In genomic region chr8:80482822-80483774, GRCm38 (mm10) we compare ENCODE assay signal across 8 mouse cellular contexts. TPM values are rescaled to one million over a fixed set of nuclear protein-coding genes. Genes with fewer than 3 reads are reported as not detected.
DNase-seq lines count a peak whose midpoint lies in the region; ATAC-seq and TF ChIP-seq lines count a peak whose summit lies in the region.

No protein-coding gene starts in this region.

- no peak overlapping the region; the same call in 1 of the 2 replicates for H3K4me3 ChIP-seq in kidney, embryonic 14.5 days (ENCODE audit: low read length)
- H3K4me3 ChIP-seq in cortical plate, adult 2 months (ENCODE audit: insufficient read depth, low read length): no peak overlapping the region
- H3K4me3 ChIP-seq in intestine, embryonic 14.5 days (ENCODE audit: low read depth, low read length): 0 out of 2 replicates have a peak overlapping the region, but pooled peaks have one; percentile 24

- H3K36me3 ChIP-seq in kidney, embryonic 14.5 days (ENCODE audit: control insufficient read depth, insufficient read depth, low read length): no peaks in the 10 kb centered on the region
- H3K36me3 ChIP-seq in intestine, embryonic 14.5 days (ENCODE audit: control insufficient read depth, insufficient read depth, low read length): no peaks in the 10 kb centered on the region

- no peak for DNase-seq in kidney, adult 18-20 months
- peak; percentile 31 for DNase-seq in MN1 (ENCODE audit: low spot score)
- DNase-seq in intestine, embryonic 14.5 days (ENCODE audit: low spot score): no peak
- peak; percentile 62 for DNase-seq in lung, postnatal 10 days
- DNase-seq in spleen, adult 12 weeks (ENCODE audit: low spot score): no peak
- DNase-seq in gastrocnemius, postnatal 4 days (ENCODE audit: low spot score in 2 of 2): no peak

- no peaks in the 10 kb centered on the region for H3K27me3 ChIP-seq in kidney, embryonic 14.5 days (ENCODE audit: control insufficient read depth, insufficient read depth, low read length)
- no peaks in the 10 kb centered on the region for H3K27me3 ChIP-seq in intestine, embryonic 14.5 days (replicated peaks; ENCODE audit: control insufficient read depth, insufficient read depth, low read length)

- H3K9ac ChIP-seq in kidney, embryonic 14.5 days (ENCODE audit: low read depth, low read length): no peak overlapping the region
- no peak overlapping the region for H3K9ac ChIP-seq in intestine, embryonic 14.5 days (ENCODE audit: low read length)

- TF ChIP-seq POLR2A in cortical plate, adult 2 months (IDR thresholded peaks at IDR 0.05; ENCODE audit: extremely low read depth, insufficient read depth, low read length): no peak

- 39% methylated on average over 16 of the region's 16 CpGs for WGBS in kidney, embryonic 14.5 days
- 27% methylated on average over 16 of the region's 16 CpGs for WGBS in intestine, embryonic 14.5 days

- H3K4me1 ChIP-seq in kidney, embryonic 14.5 days (ENCODE audit: control insufficient read depth, insufficient read depth, low read length): 0 out of 2 replicates have a peak, but pooled peaks cover 2% of the 10 kb centered on the region
- no peaks in the 10 kb centered on the region for H3K4me1 ChIP-seq in cortical plate, adult 2 months (ENCODE audit: control insufficient read depth, insufficient read depth, low read length)
- H3K4me1 ChIP-seq in intestine, embryonic 14.5 days (replicated peaks; ENCODE audit: control insufficient read depth, insufficient read depth, low read length): no peaks in the 10 kb centered on the region

- H3K27ac ChIP-seq in kidney, embryonic 14.5 days (ENCODE audit: low read depth, low read length): no peak overlapping the region
- no peak overlapping the region for H3K27ac ChIP-seq in cortical plate, adult 2 months (ENCODE audit: insufficient read depth, low read length)
- no peak overlapping the region for H3K27ac ChIP-seq in intestine, embryonic 14.5 days (ENCODE audit: low read depth)

- H3K9me3 ChIP-seq in kidney, embryonic 14.5 days (ENCODE audit: control insufficient read depth, low read length): no peaks in the 10 kb centered on the region
- H3K9me3 ChIP-seq in intestine, embryonic 14.5 days (ENCODE audit: control insufficient read depth, low read length): no peaks in the 10 kb centered on the region

- ATAC-seq in kidney, embryonic 14.5 days (ENCODE audit: low FRiP score, low TSS enrichment): no peak
- ATAC-seq in intestine, embryonic 14.5 days (replicated peaks; ENCODE audit: low FRiP score, low TSS enrichment, low read depth): no peak

- TF ChIP-seq CTCF in cortical plate, adult 2 months (IDR thresholded peaks at IDR 0.05; ENCODE audit: extremely low read depth, insufficient read depth, low read length): peak; percentile 26; the same call in 1 of the 2 replicates

- peak overlapping the region; percentile 15; the same call in 1 of the 2 replicates for H3K4me2 ChIP-seq in kidney, embryonic 14.5 days (replicated peaks; ENCODE audit: low read depth, low read length)
- peak overlapping the region; percentile 50 for H3K4me2 ChIP-seq in intestine, embryonic 14.5 days (ENCODE audit: low read length)

RNA-seq across cellular contexts. Expression of gene Gypa, which starts 10.5 kb away (rescaled TPM):
- 2.5 and 2.9 TPM in 2 replicates for polyA plus RNA-seq in kidney, embryonic 14.5 days (2014; fragmentation: Nextera tagmentation; extraction: Ambion mirVana)
- polyA plus RNA-seq in cortical plate, adult 2 months (2012; rRNA removed): 0.06 TPM in 1 of 2 replicates, not detected in the other
- 2.0 and 2.5 TPM in 2 replicates for polyA plus RNA-seq in intestine, embryonic 14.5 days (2014; fragmentation: Nextera tagmentation; extraction: Ambion mirVana)
- total RNA-seq in gastrocnemius, postnatal 4 days (2021): under 1 TPM; 0.76 to 0.83 TPM

Comparison
In these comparisons a context has a peak if more than half of its experiments do, and no peak if none do; other contexts are left out.
1. DNase-seq: peak in MN1 (single experiment) and lung, postnatal 10 days (single experiment); none in kidney, adult 18-20 months (single experiment), intestine, embryonic 14.5 days (single experiment), spleen, adult 12 weeks (single experiment) and gastrocnemius, postnatal 4 days (0 of 2).